Mouse (Mus musculus): ENCODE data around the gene Slc22a8. TPM values are rescaled to one million over a fixed set of nuclear protein-coding genes. Genes with fewer than 3 reads are reported as not detected.
A peak's percentile ranks its signal among the peaks of the same experiment; 100 is the strongest.

Slc22a8 gene
- polyA plus RNA-seq, 1 experiment from 2014 or later, result 0.27 TPM

- ATAC-seq, result peak; percentile 66; the same call in 1 of the 2 replicates
- TF ChIP-seq EP300 (IDR thresholded peaks at IDR 0.05; ENCODE audit: low read depth), result no peak
- no peak for TF ChIP-seq CTCF (IDR thresholded peaks at IDR 0.05; ENCODE audit: low read depth)
- Histone ChIP-seq H3K4me3 (ENCODE audit: low read depth, low read length) (no peak overlapping the region), H3K27ac (ENCODE audit: low read depth) (no peak overlapping the region), H3K36me3 (replicated peaks; ENCODE audit: insufficient read depth, low read length) (no peaks in the 10 kb centered on the region), H3K4me1 (ENCODE audit: insufficient read depth) (no peaks in the 10 kb centered on the region), H3K4me2 (ENCODE audit: low read depth, low read length) (no peak overlapping the region), H3K27me3 (ENCODE audit: insufficient read depth, low read length) (no peaks in the 10 kb centered on the region), H3K9me3 (ENCODE audit: low read length) (no peaks in the 10 kb centered on the region), H3K9ac (replicated peaks) (no peak overlapping the region)
- DNase-seq, result no peak
- 32% methylated on average over 4 of the region's 4 CpGs for WGBS (ENCODE audit: insufficient replicate concordance)
Observed at GRCm38 (mm10) chr19:8616314-8616713, 25.3 kb downstream of the Slc22a8 start.

GRCm38 (mm10) chr19:8617904-8618303, 26.9 kb downstream of the Slc22a8 start, which contains the start of gene Slc22a6:
TSS of gene Slc22a6 (plus strand) at chr19:8618039.
- DNase-seq (no peak), ATAC-seq (no peak)
- TF ChIP-seq EP300 (IDR thresholded peaks at IDR 0.05; ENCODE audit: low read depth) (no peak), CTCF (IDR thresholded peaks at IDR 0.05; ENCODE audit: low read depth) (no peak)
- 68% methylated on average over 7 of the region's 7 CpGs for WGBS (ENCODE audit: insufficient replicate concordance)
- Histone ChIP-seq H3K9ac (replicated peaks) (no peak within 1 kb of the TSS), H3K36me3 (replicated peaks; ENCODE audit: insufficient read depth, low read length) (no peaks in the 10 kb centered on the region), H3K27me3 (ENCODE audit: insufficient read depth, low read length) (no peaks in the 10 kb centered on the region), H3K27ac (ENCODE audit: low read depth) (no peak within 1 kb of the TSS), H3K4me2 (ENCODE audit: low read depth, low read length) (no peak within 1 kb of the TSS), H3K4me3 (ENCODE audit: low read depth, low read length) (no peak within 1 kb of the TSS), H3K9me3 (ENCODE audit: low read length) (no peaks in the 10 kb centered on the region), H3K4me1 (ENCODE audit: insufficient read depth) (no peaks in the 10 kb centered on the region)

- Histone ChIP-seq H3K27ac (ENCODE audit: low read depth) (no peak overlapping the region), H3K4me2 (ENCODE audit: low read depth, low read length) (no peak overlapping the region), H3K4me1 (ENCODE audit: insufficient read depth) (no peaks in the 10 kb centered on the region), H3K36me3 (replicated peaks; ENCODE audit: insufficient read depth, low read length) (no peaks in the 10 kb centered on the region), H3K9me3 (ENCODE audit: low read length) (no peaks in the 10 kb centered on the region), H3K4me3 (ENCODE audit: low read depth, low read length) (no peak overlapping the region), H3K27me3 (ENCODE audit: insufficient read depth, low read length) (no peaks in the 10 kb centered on the region), H3K9ac (replicated peaks) (no peak overlapping the region)
- ATAC-seq (no peak), DNase-seq (no peak)
- TF ChIP-seq CTCF (IDR thresholded peaks at IDR 0.05; ENCODE audit: low read depth), result peak; percentile 48
- TF ChIP-seq EP300 (IDR thresholded peaks at IDR 0.05; ENCODE audit: low read depth), result no peak
- 89% methylated on average over 7 of the region's 7 CpGs for WGBS (ENCODE audit: insufficient replicate concordance)
Observed at GRCm38 (mm10) chr19:8621098-8621497, 30.0 kb downstream of the Slc22a8 start.

GRCm38 (mm10) chr19:8630249-8630648, 39.2 kb downstream of the Slc22a8 start:
- no peak overlapping the region for H3K4me2 ChIP-seq (ENCODE audit: low read depth, low read length)
- no peak overlapping the region for H3K27ac ChIP-seq (ENCODE audit: low read depth)
- H3K36me3 ChIP-seq (replicated peaks; ENCODE audit: insufficient read depth, low read length), result no peaks in the 10 kb centered on the region
- no peak for TF ChIP-seq CTCF (IDR thresholded peaks at IDR 0.05; ENCODE audit: low read depth)
- TF ChIP-seq EP300 (IDR thresholded peaks at IDR 0.05; ENCODE audit: low read depth), result no peak
- 58% methylated on average over 2 of the region's 2 CpGs for WGBS (ENCODE audit: insufficient replicate concordance)
- no peaks in the 10 kb centered on the region for H3K9me3 ChIP-seq (ENCODE audit: low read length)
- no peaks in the 10 kb centered on the region for H3K27me3 ChIP-seq (ENCODE audit: insufficient read depth, low read length)
- DNase-seq, result no peak
- peak; percentile 87 for ATAC-seq
- H3K4me1 ChIP-seq (ENCODE audit: insufficient read depth), result peaks cover 4% of the 10 kb centered on the region; the same call in 1 of the 2 replicates
- no peak overlapping the region for H3K9ac ChIP-seq (replicated peaks)
- H3K4me3 ChIP-seq (ENCODE audit: low read depth, low read length), result no peak overlapping the region

- H3K9ac ChIP-seq (replicated peaks), result no peak overlapping the region
- peak; percentile 49; the same call in 1 of the 2 replicates for ATAC-seq
- H3K4me2 ChIP-seq (ENCODE audit: low read depth, low read length), result no peak overlapping the region
- peaks cover 4% of the 10 kb centered on the region; the same call in 1 of the 2 replicates for H3K4me1 ChIP-seq (ENCODE audit: insufficient read depth)
- TF ChIP-seq EP300 (IDR thresholded peaks at IDR 0.05; ENCODE audit: low read depth), result no peak
- TF ChIP-seq CTCF (IDR thresholded peaks at IDR 0.05; ENCODE audit: low read depth), result no peak
- no peak overlapping the region for H3K27ac ChIP-seq (ENCODE audit: low read depth)
- no peaks in the 10 kb centered on the region for H3K9me3 ChIP-seq (ENCODE audit: low read length)
- WGBS (ENCODE audit: insufficient replicate concordance), result 52% methylated on average over 6 of the region's 6 CpGs
- no peaks in the 10 kb centered on the region for H3K36me3 ChIP-seq (replicated peaks; ENCODE audit: insufficient read depth, low read length)
- no peak for DNase-seq
- H3K27me3 ChIP-seq (ENCODE audit: insufficient read depth, low read length), result no peaks in the 10 kb centered on the region
- H3K4me3 ChIP-seq (ENCODE audit: low read depth, low read length), result no peak overlapping the region
Observed at GRCm38 (mm10) chr19:8630826-8631225, 39.8 kb downstream of the Slc22a8 start.

GRCm38 (mm10) chr19:8632029-8632428, 41.0 kb downstream of the Slc22a8 start:
- peaks cover 4% of the 10 kb centered on the region; the same call in 1 of the 2 replicates for H3K4me1 ChIP-seq (ENCODE audit: insufficient read depth)
- no peak for DNase-seq
- H3K9me3 ChIP-seq (ENCODE audit: low read length), result no peaks in the 10 kb centered on the region
- no peaks in the 10 kb centered on the region for H3K27me3 ChIP-seq (ENCODE audit: insufficient read depth, low read length)
- TF ChIP-seq CTCF (IDR thresholded peaks at IDR 0.05; ENCODE audit: low read depth), result no peak
- no peak for TF ChIP-seq EP300 (IDR thresholded peaks at IDR 0.05; ENCODE audit: low read depth)
- WGBS (ENCODE audit: insufficient replicate concordance), result 74% methylated on average over 1 of the region's 1 CpGs
- no peaks in the 10 kb centered on the region for H3K36me3 ChIP-seq (replicated peaks; ENCODE audit: insufficient read depth, low read length)
- ATAC-seq, result no peak
- H3K9ac ChIP-seq (replicated peaks), result no peak overlapping the region
- no peak overlapping the region for H3K27ac ChIP-seq (ENCODE audit: low read depth)
- no peak overlapping the region for H3K4me2 ChIP-seq (ENCODE audit: low read depth, low read length)
- no peak overlapping the region for H3K4me3 ChIP-seq (ENCODE audit: low read depth, low read length)

- 24% methylated on average over 5 of the region's 5 CpGs for WGBS (ENCODE audit: insufficient replicate concordance)
- Histone ChIP-seq H3K9ac (replicated peaks) (no peak overlapping the region), H3K9me3 (ENCODE audit: low read length) (no peaks in the 10 kb centered on the region), H3K27me3 (ENCODE audit: insufficient read depth, low read length) (no peaks in the 10 kb centered on the region), H3K4me3 (ENCODE audit: low read depth, low read length) (no peak overlapping the region), H3K27ac (ENCODE audit: low read depth) (no peak overlapping the region), H3K4me1 (ENCODE audit: insufficient read depth) (no peaks in the 10 kb centered on the region), H3K36me3 (replicated peaks; ENCODE audit: insufficient read depth, low read length) (no peaks in the 10 kb centered on the region), H3K4me2 (ENCODE audit: low read depth, low read length) (no peak overlapping the region)
- ATAC-seq, result no peak
- TF ChIP-seq CTCF (IDR thresholded peaks at IDR 0.05; ENCODE audit: low read depth) (no peak), EP300 (IDR thresholded peaks at IDR 0.05; ENCODE audit: low read depth) (no peak)
- DNase-seq, result no peak
Observed at GRCm38 (mm10) chr19:8642086-8642485, 51.0 kb downstream of the Slc22a8 start.

Data from liver, postnatal 0 days (tissue).